In genomic region chr2:140790363-140790762, GRCm38 (mm10) we compare ENCODE assay signal across 14 mouse cellular contexts.
A peak's percentile ranks its signal among the peaks of the same experiment; 100 is the strongest.
DNase-seq lines count a peak whose midpoint lies in the region; ATAC-seq lines count a peak whose summit lies in the region.
"Had no signal": no experiment of that assay in that cellular context is flagged by ENCODE, and none has a peak within 500 bp of the region (broad histone marks: within the 10 kb centered on the region; RNA-seq: fewer than 3 reads in every experiment).

No protein-coding gene starts in this region.

- H3K36me3 ChIP-seq in lung, embryonic 16.5 days (ENCODE audit: control insufficient read depth, insufficient read depth, low read length), result no peaks in the 10 kb centered on the region
- H3K36me3 ChIP-seq: embryonic facial prominence, embryonic 13.5 days; kidney, embryonic 15.5 days; liver, embryonic 13.5 days had no signal

- H3K4me2 ChIP-seq in lung, embryonic 16.5 days (ENCODE audit: low read depth, low read length), result no peak overlapping the region
- H3K4me2 ChIP-seq: embryonic facial prominence, embryonic 13.5 days; kidney, embryonic 15.5 days; liver, embryonic 13.5 days had no signal

- no peaks in the 10 kb centered on the region for H3K4me1 ChIP-seq in lung, embryonic 16.5 days (replicated peaks; ENCODE audit: control insufficient read depth, insufficient read depth, low read length)
- H3K4me1 ChIP-seq: embryonic facial prominence, embryonic 13.5 days; kidney, embryonic 15.5 days; liver, embryonic 13.5 days had no signal

- H3K27me3 ChIP-seq in lung, embryonic 16.5 days (ENCODE audit: control insufficient read depth, insufficient read depth, low read depth, low read length), result no peaks in the 10 kb centered on the region
- H3K27me3 ChIP-seq: embryonic facial prominence, embryonic 13.5 days; kidney, embryonic 15.5 days; liver, embryonic 13.5 days had no signal

- ATAC-seq in lung, embryonic 16.5 days (ENCODE audit: low read depth), result peak; percentile 54; the same call in 1 of the 2 replicates
- peak; percentile 92 for ATAC-seq in neutrophil, adult 5-6 weeks (ENCODE audit: extremely low read depth, insufficient number of reproducible peaks, low FRiP score, poor library complexity, severe bottlenecking)
- ATAC-seq: midbrain, embryonic 16.5 days had no signal

- DNase-seq in Muller cell, postnatal 12 days (ENCODE audit: inconsistent ontology term), result peak; percentile 70
- DNase-seq in adrenal gland, postnatal 14 days, result peak; percentile 51
- DNase-seq in thymus, postnatal 14 days, result no peak
- no peak for DNase-seq in layer of hippocampus, adult 8-10 months (ENCODE audit: low spot score in 2 of 2)
- DNase-seq in kidney, postnatal 4 days, result no peak
- no peak for DNase-seq in cerebellum, postnatal 36 days
- DNase-seq: cerebellum, adult 8-10 months; heart, adult 2 months; liver, embryonic 13.5 days had no signal

- H3K9ac ChIP-seq in lung, embryonic 16.5 days (ENCODE audit: low read length), result no peak overlapping the region
- H3K9ac ChIP-seq: embryonic facial prominence, embryonic 13.5 days; kidney, embryonic 15.5 days; liver, embryonic 13.5 days had no signal

- no peaks in the 10 kb centered on the region for H3K9me3 ChIP-seq in lung, embryonic 16.5 days (ENCODE audit: control insufficient read depth, low read length)
- H3K9me3 ChIP-seq: embryonic facial prominence, embryonic 13.5 days; kidney, embryonic 15.5 days; liver, embryonic 13.5 days had no signal

- H3K4me3 ChIP-seq in lung, embryonic 16.5 days (ENCODE audit: low read length), result no peak overlapping the region
- H3K4me3 ChIP-seq: embryonic facial prominence, embryonic 13.5 days; heart, adult 2 months; kidney, embryonic 15.5 days; liver, embryonic 13.5 days had no signal

- no peak overlapping the region for H3K27ac ChIP-seq in lung, embryonic 16.5 days (ENCODE audit: low read length)
- H3K27ac ChIP-seq: embryonic facial prominence, embryonic 13.5 days; heart, adult 2 months; kidney, embryonic 15.5 days; liver, embryonic 13.5 days had no signal

- 34% methylated on average over 5 of the region's 5 CpGs for WGBS in lung, embryonic 16.5 days

Comparison
In these comparisons a context has a peak if more than half of its experiments do, and no peak if none do; other contexts are left out.
1. DNase-seq: peak in Muller cell, postnatal 12 days (single experiment) and adrenal gland, postnatal 14 days (single experiment); none in thymus, postnatal 14 days (single experiment), layer of hippocampus, adult 8-10 months (0 of 2), kidney, postnatal 4 days (0 of 2) and cerebellum, postnatal 36 days (0 of 2).